Mouse (Mus musculus) cerebellum, adult 2 months (tissue): Measurements from ENCODE around the gene Mmd2.

Source experiments
- CTCF ChIP-seq: fragments of 200-500 bp; IDR thresholded peaks from 2 replicates; pipeline ENCODE4 v1.5.1; 2011; ENCODE audit warnings: low read depth, mild to moderate bottlenecking, control low read depth, low read length, moderate library complexity, borderline replicate concordance; ENCODE audit not compliant: insufficient read depth
- POLR2A ChIP-seq: fragments of 200-500 bp; IDR thresholded peaks from 2 replicates; pipeline ENCODE4 v1.6.1; 2011; ENCODE audit warnings: low read length, control low read depth, borderline replicate concordance; ENCODE audit not compliant: insufficient read depth

DNA sequence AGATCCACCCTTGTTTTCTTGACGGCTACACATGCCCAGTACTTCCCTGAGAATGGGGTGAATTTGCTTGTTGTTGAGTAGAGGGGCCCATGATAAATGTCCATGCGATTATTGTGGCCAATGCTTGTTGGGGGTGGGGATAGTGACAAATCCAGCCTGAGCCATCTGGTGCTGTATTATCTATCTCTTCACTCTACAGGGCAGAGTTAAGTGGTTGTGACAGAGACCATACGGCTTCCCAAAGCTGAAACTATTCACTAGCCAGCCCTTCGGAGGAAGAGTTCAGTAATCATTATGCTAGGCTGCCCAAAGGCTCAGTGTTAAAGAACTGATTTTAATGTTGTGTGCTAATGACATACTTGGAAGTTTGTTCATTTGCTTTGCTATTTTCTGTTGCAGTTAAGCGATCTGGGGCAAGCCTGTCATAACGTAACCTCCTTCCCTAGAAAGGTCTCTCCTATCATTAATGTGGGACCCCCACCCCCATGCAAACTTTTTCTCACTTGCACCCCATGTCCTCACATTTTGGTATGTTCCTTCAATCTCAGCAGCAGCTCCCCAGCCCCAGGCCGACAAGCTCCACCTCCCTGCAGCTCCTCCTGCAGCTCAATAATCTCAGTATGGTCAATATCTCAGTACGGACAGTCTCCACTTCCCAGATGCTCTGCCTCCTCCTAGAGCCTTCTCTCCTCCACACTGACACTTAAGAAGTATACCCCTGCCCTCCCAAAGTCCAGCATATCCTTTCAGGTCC, 83.7 kb downstream of the Mmd2 start:
- TF ChIP-seq POLR2A: no peak
- TF ChIP-seq CTCF: no peak
